Mouse (Mus musculus): ENCODE data around the gene Usp6nl. TPM values are rescaled to one million over a fixed set of nuclear protein-coding genes. Genes with fewer than 3 reads are reported as not detected.

The Usp6nl gene
- polyA plus RNA-seq, 1 experiment from 2014 or later, result 12.2 TPM

DNA sequence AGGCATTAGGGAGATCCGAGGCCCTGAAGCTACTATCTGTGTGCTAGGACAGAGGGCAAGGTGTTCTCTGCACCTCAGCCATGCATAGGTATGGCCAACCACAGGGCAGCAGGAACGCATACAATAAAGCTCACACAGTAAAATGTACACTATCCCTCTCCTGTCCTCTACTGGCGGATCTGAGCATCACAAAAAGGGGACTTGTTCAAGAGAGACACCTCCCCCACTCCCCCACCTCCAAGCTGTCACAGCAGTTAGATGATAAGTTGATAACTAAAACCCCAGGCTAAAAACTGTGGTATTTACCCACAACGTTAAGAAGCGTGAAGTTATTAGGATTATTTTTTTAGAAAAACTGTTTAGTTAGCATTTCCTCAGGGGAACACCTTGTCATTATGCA, 151.4 kb downstream of the Usp6nl start:
- DNase-seq (ENCODE audit: low spot score) (no peak), ATAC-seq (ENCODE audit: insufficient read depth, low FRiP score, low TSS enrichment) (no peak)
- no peak overlapping the region for H3K27ac ChIP-seq (ENCODE audit: low read depth, low read length)
- H3K4me3 ChIP-seq (ENCODE audit: low read depth, low read length), result no peak overlapping the region
- 80% methylated on average over 5 of the region's 5 CpGs for WGBS
- no peaks in the 10 kb centered on the region for H3K36me3 ChIP-seq (ENCODE audit: control insufficient read depth, insufficient read depth, low read length)
- H3K9me3 ChIP-seq (ENCODE audit: control insufficient read depth, low read length), result no peaks in the 10 kb centered on the region
- H3K4me2 ChIP-seq (ENCODE audit: low read depth), result no peak overlapping the region
- H3K27me3 ChIP-seq (ENCODE audit: control insufficient read depth, insufficient read depth, low read length), result no peaks in the 10 kb centered on the region; the same call in 1 of the 2 replicates
- H3K4me1 ChIP-seq (ENCODE audit: control insufficient read depth, insufficient read depth, low read length), result peaks cover 3% of the 10 kb centered on the region; the same call in 1 of the 2 replicates
- no peak overlapping the region for H3K9ac ChIP-seq (ENCODE audit: low read length)

DNA sequence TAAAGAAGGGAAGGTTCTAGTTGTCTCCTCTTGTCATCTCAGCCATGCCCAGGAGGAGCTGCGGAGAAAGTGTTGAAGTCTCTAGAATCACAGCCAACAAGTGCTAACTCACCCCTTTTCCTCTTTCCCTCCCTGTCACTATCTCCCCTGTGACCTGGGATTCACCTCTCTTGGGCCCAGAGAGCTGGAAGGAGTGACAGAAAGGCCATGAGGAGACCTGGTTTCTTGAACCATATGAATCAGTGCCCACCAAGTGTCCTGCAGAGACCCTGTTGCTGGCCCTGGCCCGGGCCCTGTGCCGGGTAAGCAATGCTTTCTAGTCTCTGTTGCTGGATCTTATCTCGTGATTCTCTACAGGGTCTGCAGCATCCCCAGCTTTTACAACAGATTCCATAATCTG, 155.4 kb downstream of the Usp6nl start:
- 86% methylated on average over 4 of the region's 4 CpGs for WGBS

DNA sequence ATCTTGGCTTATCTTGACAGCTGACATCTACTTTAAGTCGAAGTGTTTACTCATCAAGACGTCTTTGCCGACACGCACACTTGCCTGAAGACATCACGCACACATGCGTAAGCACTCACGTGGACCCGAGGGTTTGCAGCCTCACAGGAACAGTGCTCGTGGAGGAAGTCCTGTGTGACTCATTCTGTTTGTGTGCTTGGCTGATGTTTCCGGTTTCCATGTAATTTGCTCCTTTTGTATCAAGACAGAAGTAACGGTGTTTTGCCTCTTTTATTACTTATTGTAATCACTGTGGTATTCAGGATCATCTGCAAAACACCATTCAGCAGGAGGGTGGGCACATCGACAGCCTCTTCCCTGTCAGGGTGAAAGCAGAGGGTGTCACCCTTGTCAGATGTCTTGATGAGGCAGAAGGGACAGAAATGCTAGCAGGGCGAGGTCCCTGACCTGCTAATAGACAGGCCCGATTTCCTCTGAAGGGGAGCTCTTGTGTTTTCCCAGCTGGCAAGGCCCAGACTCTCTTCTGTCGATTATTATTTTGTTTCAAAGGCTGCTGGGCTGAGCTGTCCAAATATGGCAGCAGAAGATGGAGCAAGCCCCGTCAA, 156.0 kb downstream of the Usp6nl start:
- H3K9me3 ChIP-seq (ENCODE audit: control insufficient read depth, low read length), result no peaks in the 10 kb centered on the region
- H3K4me1 ChIP-seq (ENCODE audit: control insufficient read depth, insufficient read depth, low read length), result peaks cover 8% of the 10 kb centered on the region
- no peaks in the 10 kb centered on the region for H3K36me3 ChIP-seq (ENCODE audit: control insufficient read depth, insufficient read depth, low read length)
- H3K4me3 ChIP-seq (ENCODE audit: low read depth, low read length), result no peak overlapping the region
- ATAC-seq (ENCODE audit: insufficient read depth, low FRiP score, low TSS enrichment), result no peak
- H3K27ac ChIP-seq (ENCODE audit: low read depth, low read length), result no peak overlapping the region
- no peak overlapping the region for H3K4me2 ChIP-seq (ENCODE audit: low read depth)
- no peaks in the 10 kb centered on the region for H3K27me3 ChIP-seq (ENCODE audit: control insufficient read depth, insufficient read depth, low read length)
- WGBS, result 70% methylated on average over 16 of the region's 16 CpGs
- H3K9ac ChIP-seq (ENCODE audit: low read length), result no peak overlapping the region
- no peak for DNase-seq (ENCODE audit: low spot score)

More for the DNA sequence above, 155.4 kb downstream of the Usp6nl start:
- H3K36me3 ChIP-seq (ENCODE audit: control insufficient read depth, insufficient read depth, low read length), result no peaks in the 10 kb centered on the region
- H3K27ac ChIP-seq (ENCODE audit: low read depth, low read length), result no peak overlapping the region
- DNase-seq (ENCODE audit: low spot score) (no peak), ATAC-seq (ENCODE audit: insufficient read depth, low FRiP score, low TSS enrichment) (no peak)
- H3K4me3 ChIP-seq (ENCODE audit: low read depth, low read length), result no peak overlapping the region
- H3K9me3 ChIP-seq (ENCODE audit: control insufficient read depth, low read length), result no peaks in the 10 kb centered on the region
- peaks cover 3% of the 10 kb centered on the region for H3K4me1 ChIP-seq (ENCODE audit: control insufficient read depth, insufficient read depth, low read length)
- no peak overlapping the region for H3K9ac ChIP-seq (ENCODE audit: low read length)
- H3K4me2 ChIP-seq (ENCODE audit: low read depth), result no peak overlapping the region
- no peaks in the 10 kb centered on the region for H3K27me3 ChIP-seq (ENCODE audit: control insufficient read depth, insufficient read depth, low read length)

DNA sequence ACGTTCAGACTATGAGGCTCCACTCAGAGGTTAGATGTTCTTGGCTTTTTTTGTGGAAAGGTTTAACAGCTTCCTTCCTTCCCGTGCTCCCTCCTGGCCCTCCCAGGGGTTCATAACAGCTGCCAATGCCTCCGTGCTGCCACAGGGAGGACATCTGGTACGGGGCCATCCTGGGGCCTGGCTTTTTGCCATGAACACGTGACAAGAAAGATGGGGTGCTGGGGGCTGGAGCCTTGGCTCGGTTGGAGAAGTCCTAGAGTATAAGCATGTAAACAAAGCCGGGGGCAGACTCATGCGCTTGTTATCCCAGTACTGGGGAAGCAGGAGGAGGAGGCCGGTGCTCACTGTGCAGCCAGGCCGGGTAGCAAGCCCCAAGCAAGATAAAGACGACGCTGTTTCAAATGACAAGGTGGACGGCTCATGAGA, 156.5 kb downstream of the Usp6nl start:
- Histone ChIP-seq H3K9me3 (ENCODE audit: control insufficient read depth, low read length) (no peaks in the 10 kb centered on the region), H3K36me3 (ENCODE audit: control insufficient read depth, insufficient read depth, low read length) (no peaks in the 10 kb centered on the region), H3K9ac (ENCODE audit: low read length) (no peak overlapping the region), H3K4me2 (ENCODE audit: low read depth) (no peak overlapping the region), H3K4me1 (ENCODE audit: control insufficient read depth, insufficient read depth, low read length) (peaks cover 8% of the 10 kb centered on the region), H3K27ac (ENCODE audit: low read depth, low read length) (no peak overlapping the region), H3K27me3 (ENCODE audit: control insufficient read depth, insufficient read depth, low read length) (no peaks in the 10 kb centered on the region), H3K4me3 (ENCODE audit: low read depth, low read length) (no peak overlapping the region)
- ATAC-seq (ENCODE audit: insufficient read depth, low FRiP score, low TSS enrichment) (no peak), DNase-seq (ENCODE audit: low spot score) (peak; percentile 28)
- 46% methylated on average over 13 of the region's 13 CpGs for WGBS

DNA sequence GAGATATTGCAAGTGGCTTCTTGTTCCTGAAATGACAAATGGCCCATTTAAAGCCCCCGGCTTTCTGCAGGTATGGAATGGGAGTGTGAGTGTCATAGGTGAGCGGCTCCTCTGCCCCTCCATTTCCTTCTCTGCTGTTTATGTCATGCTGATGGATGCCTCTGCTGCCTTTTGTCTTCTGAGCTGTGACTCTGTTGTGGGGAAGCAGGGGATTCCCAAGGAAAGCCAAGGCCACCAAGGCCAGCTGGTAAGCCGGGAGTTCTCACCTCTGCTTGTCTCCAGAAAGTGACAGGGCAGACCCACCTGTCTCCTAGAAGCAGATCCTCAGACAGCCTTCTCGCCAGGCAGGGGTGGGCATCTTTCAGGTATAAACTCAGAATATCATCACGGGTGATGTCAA, 157.2 kb downstream of the Usp6nl start:
- DNase-seq (ENCODE audit: low spot score) (no peak), ATAC-seq (ENCODE audit: insufficient read depth, low FRiP score, low TSS enrichment) (no peak)
- Histone ChIP-seq H3K4me3 (ENCODE audit: low read depth, low read length) (no peak overlapping the region), H3K9ac (ENCODE audit: low read length) (no peak overlapping the region), H3K9me3 (ENCODE audit: control insufficient read depth, low read length) (no peaks in the 10 kb centered on the region), H3K27ac (ENCODE audit: low read depth, low read length) (no peak overlapping the region), H3K36me3 (ENCODE audit: control insufficient read depth, insufficient read depth, low read length) (no peaks in the 10 kb centered on the region), H3K4me1 (ENCODE audit: control insufficient read depth, insufficient read depth, low read length) (peaks cover 8% of the 10 kb centered on the region), H3K4me2 (ENCODE audit: low read depth) (no peak overlapping the region), H3K27me3 (ENCODE audit: control insufficient read depth, insufficient read depth, low read length) (no peaks in the 10 kb centered on the region)
- 71% methylated on average over 5 of the region's 5 CpGs for WGBS

DNA sequence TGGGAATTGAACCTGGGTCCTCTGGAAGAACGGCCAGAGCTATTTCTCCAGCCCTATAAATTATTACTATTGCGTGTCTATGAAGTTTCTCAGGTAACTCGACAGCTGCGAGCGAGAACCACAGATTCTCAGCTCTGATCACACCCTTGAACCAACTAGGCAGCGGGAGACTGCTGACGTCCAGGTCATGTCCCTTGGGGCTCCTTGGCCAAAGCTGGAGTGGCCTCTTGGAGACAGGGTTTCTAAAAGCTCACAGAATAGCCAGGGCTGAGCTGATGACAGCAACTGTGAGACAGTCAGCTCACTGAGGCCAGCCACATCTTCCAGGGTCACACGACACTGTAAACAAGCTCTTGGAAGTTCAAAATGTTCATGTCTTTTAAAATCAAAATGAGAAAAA, 159.5 kb downstream of the Usp6nl start:
- Histone ChIP-seq H3K4me3 (ENCODE audit: low read depth, low read length) (no peak overlapping the region), H3K27me3 (ENCODE audit: control insufficient read depth, insufficient read depth, low read length) (no peaks in the 10 kb centered on the region), H3K4me1 (ENCODE audit: control insufficient read depth, insufficient read depth, low read length) (peaks cover 8% of the 10 kb centered on the region), H3K9ac (ENCODE audit: low read length) (no peak overlapping the region), H3K27ac (ENCODE audit: low read depth, low read length) (no peak overlapping the region), H3K4me2 (ENCODE audit: low read depth) (no peak overlapping the region), H3K9me3 (ENCODE audit: control insufficient read depth, low read length) (no peaks in the 10 kb centered on the region), H3K36me3 (ENCODE audit: control insufficient read depth, insufficient read depth, low read length) (no peaks in the 10 kb centered on the region)
- ATAC-seq (ENCODE audit: insufficient read depth, low FRiP score, low TSS enrichment) (no peak), DNase-seq (ENCODE audit: low spot score) (no peak)
- 90% methylated on average over 8 of the region's 8 CpGs for WGBS

DNA sequence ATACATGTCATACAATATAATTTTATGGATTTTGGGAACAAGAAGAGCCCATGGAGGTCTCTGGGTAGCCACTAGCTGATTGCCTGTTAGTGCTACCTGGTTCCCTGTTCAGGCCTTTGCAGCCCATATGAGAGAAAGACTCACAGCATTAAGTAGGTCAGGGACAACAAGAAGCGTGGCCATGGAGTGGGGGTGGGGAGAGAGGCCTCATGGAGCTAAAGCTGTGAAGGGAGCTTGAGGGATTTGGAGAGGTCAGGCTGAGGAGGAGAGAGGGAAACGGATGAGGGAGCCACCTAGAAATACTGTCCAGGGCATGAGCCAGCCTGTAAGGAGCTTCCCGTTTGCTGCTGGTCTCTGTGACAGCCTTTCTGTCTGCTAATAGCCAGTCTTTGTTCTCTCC, 159.9 kb downstream of the Usp6nl start:
- WGBS, result 50% methylated on average over 3 of the region's 3 CpGs

DNA sequence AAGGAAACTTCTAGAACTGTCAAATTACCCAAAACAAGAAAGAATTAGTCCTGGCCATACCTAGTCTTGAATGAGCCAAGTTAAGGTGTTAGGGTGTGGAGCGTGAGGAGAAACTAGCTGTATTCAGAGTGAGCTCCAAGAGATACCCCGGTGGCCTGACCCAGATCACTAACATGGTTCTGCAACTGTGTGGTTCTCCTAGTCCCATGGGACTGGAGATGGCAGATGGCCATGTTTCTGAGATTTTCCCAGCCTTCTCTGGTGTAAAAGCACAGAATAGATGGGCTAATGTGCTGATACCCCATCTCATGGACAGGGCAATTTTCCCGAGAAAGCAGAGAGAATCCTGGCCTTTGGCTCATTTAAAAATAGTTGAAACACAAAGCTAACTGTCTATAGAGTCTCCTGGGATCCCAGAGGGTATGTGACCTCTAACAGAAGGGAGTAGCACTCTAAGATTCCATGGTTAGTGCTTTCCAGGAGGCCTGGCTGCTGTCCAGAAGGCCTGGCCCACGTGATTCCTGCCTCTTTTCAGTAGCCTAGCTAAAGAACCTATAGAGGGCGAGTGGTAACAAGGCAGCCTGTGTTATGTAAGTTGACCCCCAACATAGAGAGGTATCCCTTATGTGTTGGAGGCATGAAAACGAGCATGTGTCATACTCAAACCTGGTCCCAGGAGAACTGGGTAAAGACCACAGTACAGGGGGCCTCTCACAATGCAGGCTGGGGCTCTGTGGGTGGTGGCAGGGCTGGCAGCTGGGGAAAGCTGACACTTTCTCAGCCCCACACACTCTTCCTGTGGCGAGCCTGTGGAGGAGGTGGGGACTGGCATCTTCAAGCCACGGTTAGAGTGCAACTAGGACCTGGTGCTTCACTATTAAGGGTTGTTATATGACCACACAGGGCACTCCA, 160.9 kb downstream of the Usp6nl start:
- ATAC-seq (ENCODE audit: insufficient read depth, low FRiP score, low TSS enrichment), result peak; percentile 74
- H3K9me3 ChIP-seq (ENCODE audit: control insufficient read depth, low read length), result no peaks in the 10 kb centered on the region
- no peak overlapping the region for H3K9ac ChIP-seq (ENCODE audit: low read length)
- H3K36me3 ChIP-seq (ENCODE audit: control insufficient read depth, insufficient read depth, low read length), result no peaks in the 10 kb centered on the region
- H3K4me3 ChIP-seq (ENCODE audit: low read depth, low read length), result no peak overlapping the region
- H3K27ac ChIP-seq (ENCODE audit: low read depth, low read length), result 0 out of 2 replicates have a peak overlapping the region, but pooled peaks have one; percentile 39
- WGBS, result 37% methylated on average over 8 of the region's 8 CpGs
- H3K27me3 ChIP-seq (ENCODE audit: control insufficient read depth, insufficient read depth, low read length), result no peaks in the 10 kb centered on the region
- peaks cover 8% of the 10 kb centered on the region for H3K4me1 ChIP-seq (ENCODE audit: control insufficient read depth, insufficient read depth, low read length)
- no peak overlapping the region for H3K4me2 ChIP-seq (ENCODE audit: low read depth)
- peak; percentile 56 for DNase-seq (ENCODE audit: low spot score)

More for the DNA sequence above, 159.9 kb downstream of the Usp6nl start:
- H3K9me3 ChIP-seq (ENCODE audit: control insufficient read depth, low read length), result no peaks in the 10 kb centered on the region
- no peak overlapping the region for H3K4me3 ChIP-seq (ENCODE audit: low read depth, low read length)
- H3K4me2 ChIP-seq (ENCODE audit: low read depth), result no peak overlapping the region
- H3K4me1 ChIP-seq (ENCODE audit: control insufficient read depth, insufficient read depth, low read length), result peaks cover 8% of the 10 kb centered on the region
- no peaks in the 10 kb centered on the region for H3K36me3 ChIP-seq (ENCODE audit: control insufficient read depth, insufficient read depth, low read length)
- no peak overlapping the region for H3K9ac ChIP-seq (ENCODE audit: low read length)
- no peaks in the 10 kb centered on the region for H3K27me3 ChIP-seq (ENCODE audit: control insufficient read depth, insufficient read depth, low read length)
- DNase-seq (ENCODE audit: low spot score) (no peak), ATAC-seq (ENCODE audit: insufficient read depth, low FRiP score, low TSS enrichment) (no peak)
- H3K27ac ChIP-seq (ENCODE audit: low read depth, low read length), result 0 out of 2 replicates have a peak overlapping the region, but pooled peaks have one; percentile 34

Data from neural tube, embryonic 11.5 days (tissue).